Mouse (Mus musculus) heart, adult 2 months (tissue): ENCODE data around the gene Chd9.

Experiments used
- CTCF ChIP-seq: fragments of 200-600 bp; IDR thresholded peaks from 2 replicates; pipeline ENCODE4 v1.8.1; 2022; ENCODE audit warnings: antibody characterized with exemption, mild to moderate bottlenecking, moderate library complexity
- EP300 ChIP-seq: fragments of 200-500 bp; IDR thresholded peaks from 2 replicates; pipeline ENCODE4 v1.6.1; 2011; ENCODE audit warnings: low read depth, low read length, control low read depth; ENCODE audit not compliant: insufficient read depth
- POLR2A ChIP-seq: fragments of 200-500 bp; IDR thresholded peaks from 2 replicates; pipeline ENCODE4 v1.6.1; 2011; ENCODE audit warnings: mild to moderate bottlenecking, low read depth, low read length, control low read depth; ENCODE audit not compliant: insufficient read depth

DNA sequence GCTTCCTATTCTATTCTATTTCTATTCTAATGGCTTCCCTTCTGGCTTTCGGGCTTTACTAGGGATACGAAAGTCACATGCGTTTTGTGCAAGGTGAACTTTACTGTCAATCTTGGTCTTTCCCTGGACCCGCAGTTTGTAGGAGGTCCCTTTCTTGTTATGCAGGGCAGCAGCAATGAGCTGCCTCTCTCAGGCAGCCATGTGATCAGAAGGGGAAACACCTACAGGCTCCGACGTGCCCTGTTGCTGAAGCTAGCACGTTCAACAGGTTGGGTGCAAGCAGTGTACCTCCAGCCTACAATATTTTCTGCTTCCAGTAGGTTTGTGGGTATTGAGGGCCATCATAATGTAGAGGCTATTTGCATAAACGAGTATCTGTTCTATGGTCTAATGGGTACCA is 2.8 kb downstream of the Chd9 start:
- TF ChIP-seq POLR2A (no peak), CTCF (no peak), EP300 (no peak)
